ENCODE assay signal across 8 mouse cellular contexts in genomic region chr11:8623852-8624178, GRCm38 (mm10). TPM values are rescaled to one million over a fixed set of nuclear protein-coding genes. Genes with fewer than 3 reads are reported as not detected.
DNase-seq lines count a peak whose midpoint lies in the region; ATAC-seq and TF ChIP-seq lines count a peak whose summit lies in the region.

No protein-coding gene starts in this region.

- no peak for DNase-seq in heart, adult 18-20 months
- DNase-seq in cerebellum, postnatal 10 days: no peak
- DNase-seq in frontal cortex, postnatal 10 days (ENCODE audit: low spot score in 2 of 2): no peak
- no peak for DNase-seq in frontal cortex, postnatal 25 days (ENCODE audit: low spot score in 2 of 2)

- H3K9ac ChIP-seq in heart, embryonic 11.5 days (ENCODE audit: low read depth, low read length): peak overlapping the region; percentile 86
- peak overlapping the region; percentile 89 for H3K9ac ChIP-seq in forebrain, embryonic 16.5 days (replicated peaks; ENCODE audit: low read depth, low read length)
- peak overlapping the region; percentile 50; the same call in 1 of the 2 replicates for H3K9ac ChIP-seq in liver, embryonic 16.5 days (ENCODE audit: low read depth, low read length)

- peak overlapping the region; percentile 82 for H3K4me3 ChIP-seq in heart, embryonic 11.5 days (ENCODE audit: low read depth, low read length)
- peak overlapping the region; percentile 88 for H3K4me3 ChIP-seq in E14TG2a.4 (replicated peaks; ENCODE audit: low read length)
- H3K4me3 ChIP-seq in forebrain, embryonic 16.5 days (replicated peaks; ENCODE audit: low read length): peak overlapping the region; percentile 73
- peak overlapping the region; percentile 61 for H3K4me3 ChIP-seq in liver, embryonic 16.5 days (ENCODE audit: low read depth, low read length)

- no peaks in the 10 kb centered on the region for H3K9me3 ChIP-seq in heart, embryonic 11.5 days (replicated peaks; ENCODE audit: control insufficient read depth, low read length)
- no peaks in the 10 kb centered on the region for H3K9me3 ChIP-seq in E14TG2a.4 (ENCODE audit: low read length)
- no peaks in the 10 kb centered on the region for H3K9me3 ChIP-seq in forebrain, embryonic 16.5 days (ENCODE audit: control insufficient read depth, low read length)
- no peaks in the 10 kb centered on the region for H3K9me3 ChIP-seq in liver, embryonic 16.5 days (replicated peaks; ENCODE audit: control insufficient read depth, low read length)

- 3% methylated on average over 20 of the region's 20 CpGs for WGBS in heart, embryonic 11.5 days (ENCODE audit: insufficient replicate concordance)
- WGBS in forebrain, embryonic 16.5 days: 5% methylated on average over 20 of the region's 20 CpGs
- 6% methylated on average over 20 of the region's 20 CpGs for WGBS in liver, embryonic 16.5 days (ENCODE audit: insufficient replicate concordance)

- peak overlapping the region; percentile 6; the same call in 1 of the 2 replicates for H3K27ac ChIP-seq in heart, embryonic 11.5 days (ENCODE audit: low read depth, low read length)
- H3K27ac ChIP-seq in forebrain, embryonic 16.5 days (ENCODE audit: low read length): no peak overlapping the region
- H3K27ac ChIP-seq in liver, embryonic 16.5 days (ENCODE audit: low read length): no peak overlapping the region

- H3K27me3 ChIP-seq in heart, embryonic 11.5 days (ENCODE audit: control insufficient read depth, insufficient read depth, low read length): peaks cover 6% of the 10 kb centered on the region; the same call in 1 of the 2 replicates
- no peaks in the 10 kb centered on the region for H3K27me3 ChIP-seq in E14TG2a.4 (ENCODE audit: insufficient read depth, low read length)
- H3K27me3 ChIP-seq in forebrain, embryonic 16.5 days (replicated peaks; ENCODE audit: control insufficient read depth, insufficient read depth, low read length): no peaks in the 10 kb centered on the region
- peaks cover 20% of the 10 kb centered on the region for H3K27me3 ChIP-seq in liver, embryonic 16.5 days (ENCODE audit: control insufficient read depth, insufficient read depth, low read depth, low read length)

- no peaks in the 10 kb centered on the region for H3K36me3 ChIP-seq in heart, embryonic 11.5 days (ENCODE audit: control insufficient read depth, insufficient read depth, low read length)
- peaks cover 33% of the 10 kb centered on the region for H3K36me3 ChIP-seq in E14TG2a.4 (ENCODE audit: insufficient read depth, low read length)
- no peaks in the 10 kb centered on the region for H3K36me3 ChIP-seq in forebrain, embryonic 16.5 days (ENCODE audit: control insufficient read depth, insufficient read depth)
- no peaks in the 10 kb centered on the region for H3K36me3 ChIP-seq in liver, embryonic 16.5 days (ENCODE audit: control insufficient read depth, insufficient read depth)

- H3K4me1 ChIP-seq in heart, embryonic 11.5 days (ENCODE audit: control insufficient read depth, insufficient read depth, low read length): peaks cover 5% of the 10 kb centered on the region
- peaks cover 87% of the 10 kb centered on the region for H3K4me1 ChIP-seq in E14TG2a.4 (replicated peaks; ENCODE audit: low read depth, low read length)
- peaks cover 13% of the 10 kb centered on the region for H3K4me1 ChIP-seq in forebrain, embryonic 16.5 days (replicated peaks; ENCODE audit: control insufficient read depth, insufficient read depth, low read length)
- H3K4me1 ChIP-seq in liver, embryonic 16.5 days (ENCODE audit: control insufficient read depth, low read depth, low read length): peaks cover under 1% of the 10 kb centered on the region; the same call in 1 of the 2 replicates

- peak overlapping the region; percentile 100 for H3K4me2 ChIP-seq in heart, embryonic 11.5 days
- H3K4me2 ChIP-seq in forebrain, embryonic 16.5 days (ENCODE audit: low read length): peak overlapping the region; percentile 95
- peak overlapping the region; percentile 83 for H3K4me2 ChIP-seq in liver, embryonic 16.5 days (ENCODE audit: low read depth, low read length)

- no peak for TF ChIP-seq CTCF in E14TG2a.4 (conservative IDR thresholded peaks at IDR 0.05; ENCODE audit: low read length)

- no peak; the same call in 1 of the 2 replicates for ATAC-seq in heart, embryonic 11.5 days (replicated peaks; ENCODE audit: insufficient number of reproducible peaks, low FRiP score, low TSS enrichment)
- ATAC-seq in forebrain, embryonic 16.5 days: no peak
- ATAC-seq in liver, embryonic 16.5 days (ENCODE audit: low read depth): no peak

RNA-seq across cellular contexts. Expression of gene Tns3, which starts 40.5 kb away (rescaled TPM):
- polyA plus RNA-seq in heart, embryonic 11.5 days (2014; fragmentation: Nextera tagmentation; extraction: Ambion mirVana): 10.1 and 11.0 TPM in 2 replicates
- total RNA-seq in heart, adult 18-20 months (2021): 10 to 100 TPM; 22.3 to 23.2 TPM
- polyA plus RNA-seq in forebrain, embryonic 16.5 days (2015; fragmentation: Nextera tagmentation; extraction: Ambion mirVana): 8.8 TPM in 2 replicates
- 4.1 TPM in 2 replicates for polyA plus RNA-seq in liver, embryonic 16.5 days (2015; fragmentation: Nextera tagmentation; extraction: Ambion mirVana)
